Mouse (Mus musculus) CH12.LX (cell line): ENCODE data around the gene Tmem41b. TPM values are rescaled to one million over a fixed set of nuclear protein-coding genes. Genes with fewer than 3 reads are reported as not detected.

Source experiments
- DNase-seq: peaks from one replicate; pipeline ENCODE4 v3.0.0-alpha.2; 2013; ENCODE audit errors: extremely low read depth
- H3K27ac ChIP-seq: 2 replicates; pipeline ENCODE4 v1.5.1; 2012; ENCODE audit warnings: low read depth, mild to moderate bottlenecking, control low read depth, moderate library complexity; ENCODE audit not compliant: insufficient read depth
- H3K27me3 ChIP-seq: replicated peaks from 2 replicates; pipeline ENCODE3; 2012; ENCODE audit warnings: inconsistent platforms
- H3K36me3 ChIP-seq, 2 experiments: replicated peaks in 1 of 2; 2 replicates each; pipeline versions ENCODE3 to v1.6.1; 2012; ENCODE audit warnings: inconsistent platforms in 1 of 2, low read length in 1 of 2, mild to moderate bottlenecking in 1 of 2, mixed read lengths in 1 of 2, moderate library complexity in 1 of 2; ENCODE audit not compliant: control insufficient read depth in 1 of 2, insufficient read depth in 1 of 2
- H3K4me1 ChIP-seq, 2 experiments: 2 replicates each; pipeline ENCODE4 v1.6.1; 2012; ENCODE audit warnings: inconsistent platforms in 1 of 2, moderate library complexity in 1 of 2; ENCODE audit not compliant: insufficient read depth in 2 of 2, control insufficient read depth in 1 of 2
- H3K4me2 ChIP-seq: 2 replicates; pipeline ENCODE4 v1.6.1; 2012; ENCODE audit warnings: low read depth, mild to moderate bottlenecking, control low read depth; ENCODE audit not compliant: poor library complexity, insufficient read depth, severe bottlenecking
- H3K4me3 ChIP-seq, 3 experiments: fragments of 150-350 bp in 1 of 3; sonication (generic) in 1 of 3; replicated peaks in 1 of 3; 2 replicates each; pipeline versions ENCODE3 to v1.5.1; 2011 to 2012; ENCODE audit warnings: low read depth in 2 of 3, low read length in 2 of 3, mild to moderate bottlenecking in 2 of 3, moderate library complexity in 2 of 3, control low read depth in 1 of 3, improper control_type of control experiment in 1 of 3, inconsistent platforms in 1 of 3, mixed read lengths in 1 of 3; ENCODE audit not compliant: poor library complexity in 1 of 3
- H3K79me2 ChIP-seq: replicated peaks from 2 replicates; pipeline ENCODE4 v1.6.1; 2012; ENCODE audit warnings: mild to moderate bottlenecking, moderate library complexity; ENCODE audit not compliant: control insufficient read depth, poor library complexity, insufficient read depth, severe bottlenecking; ENCODE audit errors: extremely low read depth
- H3K9ac ChIP-seq: 2 replicates; pipeline ENCODE4 v1.6.1; 2012; ENCODE audit warnings: low read depth, mild to moderate bottlenecking, control low read depth, moderate library complexity; ENCODE audit not compliant: insufficient read depth
- H3K9me3 ChIP-seq: replicated peaks from 2 replicates; pipeline ENCODE3; 2012; ENCODE audit warnings: low read length, inconsistent platforms, mixed read lengths
- BHLHE40 ChIP-seq: IDR thresholded peaks from 2 replicates; pipeline ENCODE4 v1.6.1; 2011; ENCODE audit warnings: mild to moderate bottlenecking, low read depth, low read length, improper control_type of control experiment
- CHD1 ChIP-seq: IDR thresholded peaks from 2 replicates; pipeline ENCODE4 v1.6.1; 2012; ENCODE audit warnings: low read depth, low read length, improper control_type of control experiment, inconsistent platforms
- CHD2 ChIP-seq: IDR thresholded peaks from 2 replicates; pipeline ENCODE4 v1.6.1; 2011; ENCODE audit warnings: low read length, improper control_type of control experiment
- CTCF ChIP-seq, 2 experiments: IDR thresholded peaks in 1 of 2; conservative IDR thresholded peaks in 1 of 2; 2 replicates each; pipeline ENCODE4 v1.5.1; 2011 to 2012; ENCODE audit warnings: low read depth in 2 of 2, low read length in 2 of 2, improper control_type of control experiment in 1 of 2, inconsistent platforms in 1 of 2, mild to moderate bottlenecking in 1 of 2, moderate library complexity in 1 of 2
- E2F4 ChIP-seq: IDR thresholded peaks from 2 replicates; pipeline ENCODE4 v1.6.1; 2011; ENCODE audit warnings: low read depth, low read length, improper control_type of control experiment; ENCODE audit not compliant: insufficient replicate concordance
- ELF1 ChIP-seq: IDR thresholded peaks from 2 replicates; pipeline ENCODE4 v1.6.1; 2014; ENCODE audit warnings: low read depth, mild to moderate bottlenecking, inconsistent platforms, low read length, improper control_type of control experiment
- ETS1 ChIP-seq: conservative IDR thresholded peaks from 2 replicates; pipeline ENCODE4 v1.6.1; 2012; ENCODE audit warnings: low read depth, mild to moderate bottlenecking, inconsistent platforms, low read length, improper control_type of control experiment, moderate library complexity
- GABPA ChIP-seq: IDR thresholded peaks from 2 replicates; pipeline ENCODE4 v1.6.1; 2012; ENCODE audit warnings: low read depth, low read length, improper control_type of control experiment, inconsistent platforms; ENCODE audit not compliant: insufficient replicate concordance
- IRF4 ChIP-seq: IDR thresholded peaks from 2 replicates; pipeline ENCODE4 v1.6.1; 2014; ENCODE audit warnings: low read depth, mild to moderate bottlenecking, inconsistent platforms, low read length, improper control_type of control experiment
- JUND ChIP-seq: conservative IDR thresholded peaks from 2 replicates; pipeline ENCODE4 v1.6.1; 2011; ENCODE audit warnings: low read depth, low read length, improper control_type of control experiment
- KAT2A ChIP-seq: IDR thresholded peaks from 2 replicates; pipeline ENCODE4 v1.6.1; 2012; ENCODE audit warnings: low read length, improper control_type of control experiment, inconsistent platforms; ENCODE audit not compliant: insufficient replicate concordance
- MAX ChIP-seq: IDR thresholded peaks from 2 replicates; pipeline ENCODE4 v1.6.1; 2011; ENCODE audit warnings: low read length, improper control_type of control experiment
- MAZ ChIP-seq: IDR thresholded peaks from 2 replicates; pipeline ENCODE4 v1.6.1; 2012; ENCODE audit warnings: low read depth, mild to moderate bottlenecking, inconsistent platforms, low read length, improper control_type of control experiment, moderate library complexity
- MEF2A ChIP-seq: IDR thresholded peaks from 2 replicates; pipeline ENCODE4 v1.6.1; 2014; ENCODE audit warnings: low read depth, mild to moderate bottlenecking, inconsistent platforms, low read length, improper control_type of control experiment, borderline replicate concordance
- MXI1 ChIP-seq: IDR thresholded peaks from 2 replicates; pipeline ENCODE4 v1.6.1; 2011; ENCODE audit warnings: mild to moderate bottlenecking, low read depth, low read length, improper control_type of control experiment
- NELFE ChIP-seq: IDR thresholded peaks from 2 replicates; pipeline ENCODE4 v1.6.1; 2011; ENCODE audit warnings: low read depth, low read length, improper control_type of control experiment
- NRF1 ChIP-seq: IDR thresholded peaks from 2 replicates; pipeline ENCODE4 v1.6.1; 2014; ENCODE audit warnings: low read depth, mild to moderate bottlenecking, inconsistent platforms, low read length, improper control_type of control experiment, moderate library complexity
- POLR2A ChIP-seq: IDR thresholded peaks from 2 replicates; pipeline ENCODE4 v1.6.1; 2011; ENCODE audit warnings: low read depth, mild to moderate bottlenecking, improper control_type of control experiment, low read length
- POLR2AphosphoS2 ChIP-seq: IDR thresholded peaks from 2 replicates; pipeline ENCODE4 v1.6.1; 2011; ENCODE audit warnings: low read depth, low read length, improper control_type of control experiment
- RAD21 ChIP-seq: IDR thresholded peaks from 2 replicates; pipeline ENCODE4 v1.6.1; 2011; ENCODE audit warnings: low read depth, mild to moderate bottlenecking, low read length, improper control_type of control experiment, moderate library complexity
- RCOR1 ChIP-seq: conservative IDR thresholded peaks from 2 replicates; pipeline ENCODE4 v1.6.1; 2012; ENCODE audit warnings: low read depth, mild to moderate bottlenecking, inconsistent platforms, low read length, improper control_type of control experiment
- SIN3A ChIP-seq: IDR thresholded peaks from 2 replicates; pipeline ENCODE4 v1.6.1; 2012; ENCODE audit warnings: low read length, improper control_type of control experiment, inconsistent platforms
- TBP ChIP-seq: conservative IDR thresholded peaks from 2 replicates; pipeline ENCODE4 v1.6.1; 2011; ENCODE audit warnings: low read depth, low read length, improper control_type of control experiment
- TCF12 ChIP-seq: IDR thresholded peaks from 2 replicates; pipeline ENCODE4 v1.6.1; 2014; ENCODE audit warnings: low read depth, mild to moderate bottlenecking, inconsistent platforms, low read length, improper control_type of control experiment
- UBTF ChIP-seq: IDR thresholded peaks from 2 replicates; pipeline ENCODE4 v1.6.1; 2012; ENCODE audit warnings: low read depth, mild to moderate bottlenecking, inconsistent platforms, low read length, improper control_type of control experiment, moderate library complexity
- USF2 ChIP-seq: conservative IDR thresholded peaks from 2 replicates; pipeline ENCODE4 v1.6.1; 2011; ENCODE audit warnings: low read depth, low read length, improper control_type of control experiment
- ZC3H11A ChIP-seq: IDR thresholded peaks from 2 replicates; pipeline ENCODE4 v1.6.1; 2012; ENCODE audit warnings: low read depth, mild to moderate bottlenecking, inconsistent platforms, low read length, improper control_type of control experiment
- ZKSCAN1 ChIP-seq: IDR thresholded peaks from 2 replicates; pipeline ENCODE4 v1.6.1; 2012; ENCODE audit warnings: low read depth, inconsistent platforms, low read length, improper control_type of control experiment, borderline replicate concordance
- ZMIZ1 ChIP-seq: IDR thresholded peaks from 2 replicates; pipeline ENCODE4 v1.6.1; 2012; ENCODE audit warnings: low read depth, mild to moderate bottlenecking, inconsistent platforms, low read length, improper control_type of control experiment
- dilution Hi-C: fragments of 300-500 bp; cut with MboI; formaldehyde crosslinking; loops from 2 replicates; pipeline ENCODE4 v1.14.3; 2020; ENCODE audit warnings: low sequenced_read_pairs; ENCODE audit not compliant: extremely low pct_unique_long_range_greater_than_20kb, extremely low pct_ligation_motif_present
- in situ Hi-C: fragments of 300-500 bp; cut with MboI; formaldehyde crosslinking; loops from 3 replicates; pipeline ENCODE4 v1.14.3; 2019; ENCODE audit warnings: low sequenced_read_pairs, low pct_ligation_motif_present, low pct_unique_long_range_greater_than_20kb, mixed read lengths
- polyA plus RNA-seq: library from polyadenylated mRNA; unstranded; fragments of >175 nt; gene quantifications from 2 replicates; pipeline ENCODE4 v1.2.1, GENCODE M21; 2012; ENCODE audit warnings: low read depth; ENCODE audit not compliant: insufficient read length
- total RNA-seq, 2 experiments: library from RNA; depleted of rRNA; stranded (reverse); fragments of 300-350 nt in 1 of 2; fragments of >200 nt in 1 of 2; gene quantifications; 2 replicates each; pipeline ENCODE4 v1.2.3; 2012 to 2014

Gene Tmem41b
- total and polyA plus RNA-seq, 3 experiments, result 51.1 to 106 (median 56.3) TPM

GRCm38 (mm10) chr7:110018117-110018630, 31.4 kb upstream of the Tmem41b start, which contains the start of gene Ipo7 (continued):
- TF ChIP-seq ZKSCAN1, result no peak
- TF ChIP-seq RAD21, result no peak
- TF ChIP-seq RCOR1, result no peak
- TF ChIP-seq ZMIZ1, result peak; percentile 96
- no peak for TF ChIP-seq ZC3H11A
- peak; percentile 99 for TF ChIP-seq MXI1
- TF ChIP-seq MEF2A, result no peak
- TF ChIP-seq POLR2AphosphoS2, result peak; percentile 85
- no peak for TF ChIP-seq CHD2
- TF ChIP-seq IRF4, result peak; percentile 69
- TF ChIP-seq E2F4, result peak; percentile 86; the same call in 1 of the 2 replicates
- TF ChIP-seq ELF1, result peak; percentile 90
- peak; percentile 99 for TF ChIP-seq MAX

GRCm38 (mm10) chr7:110014272-110014671, 27.5 kb upstream of the Tmem41b start:
- Histone ChIP-seq H3K4me1 (no peaks in the 10 kb centered on the region), H3K27ac (no peak overlapping the region), H3K9ac (no peak overlapping the region), H3K4me2 (no peak overlapping the region), H3K4me3 (no peak overlapping the region), H3K79me2 (peaks cover 11% of the 10 kb centered on the region), H3K27me3 (no peaks in the 10 kb centered on the region), H3K9me3 (peaks cover 5% of the 10 kb centered on the region), H3K36me3 (no peaks in the 10 kb centered on the region)
- no peak for DNase-seq
- in situ Hi-C loops, result no loop called here
- TF ChIP-seq E2F4 (no peak), CHD1 (no peak), MXI1 (no peak), POLR2A (no peak), BHLHE40 (no peak), TBP (no peak), UBTF (no peak), SIN3A (no peak), MAZ (no peak), KAT2A (no peak), GABPA (no peak), JUND (no peak), ZMIZ1 (no peak), TCF12 (no peak), USF2 (no peak), NRF1 (no peak), NELFE (no peak), RAD21 (no peak), ETS1 (no peak), CTCF (conservative IDR thresholded peaks at IDR 0.05 in 1 of 2, IDR thresholded peaks at IDR 0.05 in 1 of 2; ENCODE audit: low read depth in 2 of 2, low read length in 2 of 2) (no peak)
- dilution Hi-C loops, result no loop called here
